Mouse (Mus musculus): ENCODE results near the gene Hoxc5.

Gene Hoxc5

DNA sequence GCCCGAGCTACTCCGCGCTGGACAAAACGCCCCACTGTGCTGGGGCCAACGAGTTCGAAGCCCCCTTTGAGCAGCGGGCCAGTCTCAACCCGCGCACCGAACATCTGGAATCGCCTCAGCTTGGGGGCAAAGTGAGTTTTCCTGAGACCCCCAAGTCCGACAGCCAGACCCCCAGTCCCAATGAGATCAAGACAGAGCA, at the start of gene Hoxc5:
TSS of gene Hoxc5 (plus strand) at position 132 of the 199 bp plus-strand sequence.
- DNase-seq (ENCODE audit: low read depth, low spot score) = no peak

DNA sequence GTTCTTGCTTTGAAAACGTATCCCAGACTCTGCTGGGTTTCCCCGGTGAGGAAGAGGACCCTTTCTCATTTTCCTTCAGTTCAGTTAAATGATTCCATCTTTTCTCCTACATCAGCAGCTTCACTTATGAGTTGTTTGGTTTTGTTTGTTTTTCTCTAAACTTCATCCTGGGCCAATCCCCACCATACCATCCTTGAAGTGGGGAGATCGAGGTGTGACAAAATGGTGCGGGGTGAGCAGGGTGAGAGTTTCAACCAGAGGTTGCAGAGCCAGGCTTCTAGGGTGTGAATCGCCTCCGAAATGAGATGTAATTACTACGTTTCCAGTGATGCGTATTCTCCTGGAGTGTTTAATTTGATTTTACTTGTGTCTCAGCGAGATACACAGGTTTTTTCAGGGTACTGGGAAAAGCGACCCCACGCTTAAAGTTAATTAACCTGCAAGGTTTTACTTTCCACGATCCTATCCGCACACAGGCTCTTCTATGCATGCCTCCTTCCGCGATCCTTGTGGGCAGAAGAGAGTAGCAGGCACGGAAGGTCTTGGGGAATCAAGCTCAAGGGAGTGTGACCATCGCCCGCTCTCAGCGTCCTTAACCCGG, 49.2 kb upstream of the Hoxc5 start:
- DNase-seq (ENCODE audit: low read depth, low spot score) = no peak

DNA sequence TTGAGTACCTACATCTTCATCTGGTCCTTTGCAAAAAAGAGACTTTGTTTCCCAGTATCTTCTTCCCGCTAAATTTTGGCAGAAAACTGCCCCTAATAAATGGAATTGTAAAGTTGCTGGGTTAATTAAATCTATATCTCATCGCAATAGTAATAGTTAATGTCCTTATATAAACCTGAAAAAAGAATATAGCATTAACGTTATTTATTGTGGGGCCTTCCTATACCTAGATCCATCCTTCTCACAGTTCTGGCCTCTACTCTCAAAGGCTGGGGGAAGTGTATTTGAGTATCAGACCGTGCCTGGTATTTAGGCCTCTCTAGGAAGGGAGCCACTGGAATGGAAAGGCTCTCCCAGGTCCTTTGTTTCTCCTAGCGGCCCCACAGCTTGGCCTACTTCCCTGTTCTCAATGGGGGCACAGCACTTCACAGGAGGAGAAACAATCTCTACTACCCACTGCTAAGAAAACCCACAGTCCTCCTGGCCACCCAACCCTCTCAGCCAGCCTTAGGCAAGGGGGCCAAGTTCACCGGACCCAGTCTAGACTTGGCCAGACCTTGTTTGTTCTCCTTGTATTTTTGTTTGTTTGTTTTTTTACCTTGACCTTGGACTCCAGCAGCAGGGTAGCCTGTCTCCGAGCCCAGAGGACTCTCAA, 48.5 kb upstream of the Hoxc5 start:
- DNase-seq (ENCODE audit: low read depth, low spot score) = no peak

- DNase-seq (ENCODE audit: low read depth, low spot score) = no peak
Measured at GRCm38 (mm10) chr15:102919336-102920180, 47.7 kb upstream of the Hoxc5 start.

DNA sequence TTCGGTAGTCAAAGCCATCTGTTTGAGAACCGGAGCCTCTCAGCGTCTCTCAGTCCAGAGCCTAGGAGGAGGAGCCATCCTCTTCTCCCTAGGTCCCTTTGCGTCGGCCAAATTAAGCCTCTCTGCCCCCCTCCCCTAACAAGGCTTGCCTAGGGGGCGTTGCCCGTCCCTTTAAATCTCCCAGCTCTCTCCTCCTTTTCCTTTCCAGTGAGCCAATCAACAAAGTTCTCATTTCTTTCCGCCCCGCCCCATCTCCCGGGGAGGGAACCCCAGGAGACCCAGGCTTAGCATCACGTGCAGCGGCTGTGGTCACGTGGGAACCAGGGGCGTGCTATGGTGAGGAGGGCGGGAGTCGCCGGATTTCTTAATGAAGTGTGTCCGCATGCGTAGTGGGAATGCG, 46.6 kb upstream of the Hoxc5 start:
- DNase-seq (ENCODE audit: low read depth, low spot score) = peak; percentile 29

DNA sequence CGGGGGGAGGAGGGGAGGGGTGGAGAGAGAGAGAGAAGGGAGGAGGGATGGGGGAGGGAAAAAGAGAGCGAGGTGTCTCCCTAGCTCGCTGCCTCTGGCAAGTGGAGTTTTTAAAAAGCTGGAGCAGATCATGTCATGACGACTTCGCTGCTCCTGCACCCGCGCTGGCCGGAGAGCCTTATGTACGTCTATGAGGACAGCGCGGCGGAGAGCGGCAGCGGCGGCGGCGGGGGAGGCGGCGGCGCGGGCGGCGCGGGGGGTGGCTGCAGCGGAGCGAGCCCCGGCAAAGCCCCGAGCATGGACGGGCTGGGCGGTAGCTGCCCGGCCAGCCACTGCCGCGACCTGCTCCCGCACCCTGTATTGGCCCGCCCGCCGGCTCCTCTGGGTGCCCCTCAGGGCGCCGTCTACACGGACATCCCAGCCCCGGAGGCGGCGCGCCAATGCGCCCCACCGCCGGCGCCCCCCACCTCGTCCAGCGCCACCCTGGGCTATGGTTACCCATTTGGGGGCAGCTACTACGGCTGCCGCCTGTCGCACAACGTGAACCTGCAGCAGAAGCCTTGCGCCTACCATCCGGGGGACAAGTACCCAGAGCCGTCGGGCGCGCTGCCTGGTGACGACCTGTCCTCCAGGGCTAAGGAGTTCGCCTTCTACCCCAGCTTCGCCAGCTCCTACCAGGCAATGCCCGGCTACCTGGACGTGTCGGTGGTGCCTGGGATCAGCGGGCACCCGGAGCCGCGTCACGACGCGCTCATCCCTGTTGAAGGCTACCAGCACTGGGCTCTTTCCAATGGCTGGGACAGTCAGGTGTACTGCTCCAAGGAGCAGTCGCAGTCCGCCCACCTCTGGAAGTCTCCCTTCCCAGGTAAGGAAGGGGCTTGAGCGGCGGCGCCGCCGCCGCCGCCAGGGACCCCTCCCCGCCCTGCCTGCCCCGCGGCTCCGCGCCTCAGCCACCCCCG, 45.9 kb upstream of the Hoxc5 start, which contains the start of gene Hoxc13:
TSS of gene Hoxc13 (plus strand) at position 51 of the 959 bp plus-strand sequence.
- DNase-seq (ENCODE audit: low read depth, low spot score) = no peak

- DNase-seq (ENCODE audit: low read depth, low spot score) = no peak
Measured at GRCm38 (mm10) chr15:102922012-102922362, 45.3 kb upstream of the Hoxc5 start.

DNA sequence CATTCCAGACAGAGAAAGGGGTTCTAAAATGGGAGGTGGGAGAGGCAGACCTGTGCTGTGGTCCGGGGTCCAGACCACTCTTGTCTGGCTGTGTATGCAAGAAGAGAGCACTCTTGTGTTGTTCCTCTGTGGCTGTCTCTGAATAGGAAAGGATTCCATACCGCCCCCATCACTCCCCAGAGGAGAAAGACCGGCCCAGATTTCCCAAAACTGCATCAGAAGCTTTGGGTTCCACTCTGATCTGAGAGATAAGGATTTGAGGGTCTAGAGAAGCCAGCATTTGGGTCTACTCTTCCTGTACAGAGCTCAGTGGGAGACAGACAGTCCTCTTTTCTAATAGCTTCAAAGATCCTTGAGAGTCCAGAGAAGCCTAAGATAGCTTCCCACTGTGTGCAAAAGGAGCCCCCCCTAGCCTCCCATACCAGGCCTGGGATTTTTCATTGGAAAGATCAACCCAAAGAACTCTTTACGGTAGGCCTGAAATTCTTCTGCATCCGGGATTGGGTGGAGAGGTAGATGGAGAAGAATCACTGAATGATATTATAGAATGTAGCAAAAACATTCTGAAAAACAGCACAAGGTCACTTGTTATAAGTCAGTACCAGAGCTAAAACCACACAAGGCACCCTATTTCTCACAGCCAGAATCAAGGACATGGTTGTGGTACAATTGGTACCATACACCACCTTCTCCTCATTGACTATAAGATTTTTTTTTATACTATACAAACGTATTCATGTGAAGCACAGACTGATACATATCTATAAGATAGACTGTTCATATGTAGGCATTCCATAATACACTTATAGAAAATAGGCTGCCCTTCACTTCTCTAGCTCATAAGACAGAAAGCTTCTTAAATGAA, 44.4 kb upstream of the Hoxc5 start:
- no peak for DNase-seq (ENCODE audit: low read depth, low spot score)

GRCm38 (mm10) chr15:102927032-102927645, 40.1 kb upstream of the Hoxc5 start:
- DNase-seq (ENCODE audit: low read depth, low spot score) = no peak

GRCm38 (mm10) chr15:102931706-102932358, 35.4 kb upstream of the Hoxc5 start:
- DNase-seq (ENCODE audit: low read depth, low spot score) = no peak

DNA sequence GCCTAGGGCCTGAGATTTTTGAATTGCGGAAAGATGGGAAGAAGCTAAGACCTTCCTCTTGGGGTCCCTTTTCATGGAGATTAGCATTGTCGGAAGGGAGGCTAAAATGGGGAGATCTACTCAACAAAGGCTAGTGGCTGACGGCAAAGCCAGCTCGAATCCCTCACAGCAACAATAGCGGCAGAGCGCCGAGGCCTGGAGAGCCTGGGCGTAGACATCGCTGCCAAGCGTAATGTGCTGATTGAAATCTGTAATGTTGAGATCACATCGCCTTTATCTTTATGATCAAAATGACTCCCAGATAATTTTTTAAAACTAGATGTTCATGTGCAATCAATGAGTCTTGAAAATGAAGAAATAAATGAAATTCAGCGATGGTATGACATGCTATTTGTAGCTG, 32.8 kb upstream of the Hoxc5 start:
- DNase-seq (ENCODE audit: low read depth, low spot score) = no peak

- DNase-seq (ENCODE audit: low read depth, low spot score) = no peak
Measured at GRCm38 (mm10) chr15:102934897-102935296, 32.3 kb upstream of the Hoxc5 start.

DNA sequence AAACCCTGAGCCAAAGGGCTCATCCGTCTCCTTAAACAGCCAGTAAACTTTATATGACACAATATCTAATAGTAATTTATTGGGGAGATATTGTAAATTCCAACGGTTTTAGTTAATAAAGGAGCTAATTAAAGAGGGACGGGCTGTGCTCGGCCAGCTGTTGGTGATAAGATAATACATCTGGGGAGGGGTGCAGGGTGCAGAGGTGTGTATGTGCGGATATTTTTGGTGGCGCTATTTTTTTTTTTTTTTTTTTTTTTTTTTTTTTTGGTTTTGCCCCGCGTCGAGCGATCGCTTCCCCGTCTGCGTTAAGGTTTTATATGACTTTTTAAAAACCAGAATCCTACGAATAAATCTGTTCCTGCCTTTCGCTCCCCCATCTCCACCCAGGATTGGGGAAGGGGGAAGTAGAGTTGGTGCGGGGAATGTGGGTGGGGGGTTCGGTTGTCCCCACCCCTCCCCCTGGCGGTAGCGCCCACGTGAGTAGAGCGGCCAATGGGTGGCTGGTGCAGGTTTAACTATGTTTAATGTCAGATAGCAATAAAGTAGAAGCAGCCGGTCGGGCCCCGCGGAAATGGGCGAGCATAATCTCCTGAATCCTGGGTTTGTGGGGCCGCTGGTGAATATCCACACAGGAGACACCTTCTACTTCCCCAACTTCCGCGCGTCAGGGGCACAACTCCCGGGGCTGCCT, 30.8 kb upstream of the Hoxc5 start, which contains the start of gene Hoxc12:
TSS of gene Hoxc12 (plus strand) at position 479 of the 694 bp plus-strand sequence.
- DNase-seq (ENCODE audit: low read depth, low spot score) = no peak

GRCm38 (mm10) chr15:102937036-102937666, 30.1 kb upstream of the Hoxc5 start:
- no peak for DNase-seq (ENCODE audit: low read depth, low spot score)

- DNase-seq (ENCODE audit: low read depth, low spot score) = no peak
Measured at GRCm38 (mm10) chr15:102939256-102940155, 27.7 kb upstream of the Hoxc5 start.

GRCm38 (mm10) chr15:102942739-102943467, 24.3 kb upstream of the Hoxc5 start:
- DNase-seq (ENCODE audit: low read depth, low spot score) = no peak

DNA sequence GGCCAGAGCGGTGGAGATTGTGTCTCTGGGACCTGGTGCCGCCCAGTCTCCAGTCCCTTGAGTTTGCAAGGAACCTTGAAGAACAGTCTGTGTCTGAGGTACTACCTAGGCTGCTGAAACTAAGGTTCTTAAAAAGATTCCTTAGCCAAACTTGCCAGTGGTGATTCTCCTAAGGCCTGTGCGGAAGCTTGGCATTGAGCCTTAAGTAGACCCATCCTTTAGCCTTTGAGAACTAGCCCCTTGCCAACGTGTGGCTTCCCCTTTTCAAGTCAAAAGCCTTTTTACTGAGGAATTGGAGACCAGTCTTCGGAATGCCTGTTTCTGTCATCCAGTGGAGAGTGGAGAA, 23.8 kb upstream of the Hoxc5 start:
- no peak for DNase-seq (ENCODE audit: low read depth, low spot score)
